Mouse (Mus musculus): ENCODE results near the gene Srcap.
"Not testable (repeated sequence)": the region's sequence is repeated elsewhere in the genome, so short reads cannot be mapped to it uniquely, and the experiment has no call there.

The Srcap gene

DNA sequence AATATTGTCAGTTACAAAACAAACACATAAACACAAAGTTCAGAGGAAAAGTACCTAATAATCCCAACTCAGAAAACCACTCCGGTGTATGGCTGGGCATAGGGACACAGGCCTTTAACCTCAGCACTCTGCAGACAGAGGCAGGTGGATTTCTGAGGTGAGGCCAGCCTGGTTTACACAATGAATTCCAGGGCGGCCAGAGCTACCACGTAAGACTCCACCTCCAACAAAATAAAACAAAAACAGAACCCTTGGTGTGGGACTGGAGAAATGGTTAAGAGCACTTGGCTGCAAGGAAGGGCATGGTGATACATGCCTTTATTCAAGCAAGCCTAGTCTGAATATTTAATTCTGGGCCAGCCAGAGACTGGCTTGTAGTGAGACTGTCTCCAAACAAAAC, 19.9 kb upstream of the Srcap start:
- DNase-seq: no peak

DNA sequence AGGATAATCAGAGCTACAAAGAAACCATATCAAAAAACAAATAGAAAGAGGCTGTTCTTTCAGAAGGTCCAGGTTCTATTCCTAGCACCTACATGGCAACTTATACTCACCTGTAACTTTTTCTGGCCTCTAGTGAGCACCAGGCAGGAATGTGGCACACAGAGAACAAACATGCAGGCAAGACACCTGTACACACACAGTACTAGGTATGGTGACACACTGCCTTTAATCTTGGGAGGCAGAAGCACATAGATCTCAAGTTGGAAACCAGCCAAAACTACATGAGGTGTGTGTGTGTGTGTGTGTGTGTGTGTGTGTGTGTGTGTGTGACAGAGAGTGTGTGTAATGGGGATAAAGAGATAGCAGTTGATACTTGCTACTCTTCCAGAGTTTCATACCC, 17.1 kb upstream of the Srcap start:
- DNase-seq: no peak

DNA sequence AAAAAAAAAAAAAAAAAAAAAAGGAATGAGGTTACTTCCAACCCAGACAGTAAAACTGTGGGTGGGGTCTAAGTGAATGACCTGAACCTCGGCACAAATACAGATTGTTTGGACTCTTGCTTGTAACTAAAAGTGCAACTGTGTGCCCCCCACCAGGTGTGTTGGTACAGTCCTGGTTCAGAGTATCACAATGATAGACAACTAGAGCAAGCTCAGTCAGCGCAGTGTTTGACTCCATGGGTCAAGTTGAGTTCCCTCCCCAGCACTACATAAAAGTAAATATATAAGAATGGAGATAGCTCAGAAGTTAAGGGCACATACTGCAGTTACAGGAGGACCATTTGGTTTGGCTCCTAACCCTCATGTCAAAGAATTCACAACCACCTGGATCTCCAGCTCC, 14.4 kb upstream of the Srcap start:
- no peak for DNase-seq

DNA sequence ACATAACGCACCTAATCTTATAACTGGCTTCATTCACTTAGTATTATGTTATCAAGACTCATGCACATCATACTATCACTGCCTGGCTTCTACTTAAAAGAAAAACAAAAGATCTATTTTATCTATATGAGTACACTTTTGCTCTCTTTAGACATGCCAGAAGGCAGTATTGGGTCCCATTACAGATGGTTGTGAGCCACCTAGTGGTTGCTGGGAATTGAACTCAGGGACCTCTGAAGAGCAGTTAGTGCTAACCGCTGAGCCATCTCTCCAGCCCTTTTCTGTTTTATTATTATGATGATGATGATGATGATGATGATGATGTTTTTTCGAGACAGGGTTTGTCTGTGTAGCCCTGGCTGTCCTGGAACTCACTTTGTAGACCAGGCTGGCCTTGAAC, 13.4 kb upstream of the Srcap start:
- DNase-seq: peak; percentile 73

DNA sequence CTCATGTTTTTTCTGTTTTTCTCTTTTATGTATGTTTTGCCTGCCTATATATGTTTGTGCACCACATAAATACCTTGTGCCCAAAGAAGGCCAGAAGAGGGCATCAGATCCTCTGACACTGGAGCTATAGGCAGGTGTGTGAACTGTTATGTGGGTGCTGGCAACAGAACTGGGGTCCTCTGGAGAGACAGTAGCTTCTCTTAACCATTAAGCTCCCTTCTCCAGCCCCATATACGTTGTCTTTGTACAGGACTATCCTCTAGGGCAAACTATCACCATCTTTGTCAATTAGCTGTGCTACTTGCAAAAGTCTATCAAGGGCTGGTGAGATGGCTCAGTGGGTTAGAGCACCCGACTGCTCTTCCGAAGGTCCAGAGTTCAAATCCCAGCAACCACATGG, 3.5 kb upstream of the Srcap start:
- DNase-seq: no peak

DNA sequence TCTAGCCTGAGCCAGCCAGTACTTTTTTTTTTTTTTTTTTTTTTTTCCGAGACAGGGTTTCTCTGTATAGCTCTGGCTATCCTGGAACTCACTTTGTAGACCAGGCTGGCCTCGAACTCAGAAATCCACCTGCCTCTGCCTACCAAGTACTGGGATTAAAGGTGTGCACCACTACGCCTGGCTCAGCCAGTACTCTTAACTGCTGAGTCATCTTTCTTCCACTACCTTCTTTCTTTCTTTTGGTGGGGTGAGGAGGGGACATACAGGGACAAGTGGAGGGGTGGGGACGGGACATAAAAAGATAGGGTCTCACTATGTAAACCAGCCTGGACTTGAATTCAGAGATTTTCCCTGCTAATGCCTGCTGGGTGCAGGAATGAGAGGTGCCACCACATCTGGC, 2.0 kb upstream of the Srcap start:
- DNase-seq: not testable (repeated sequence)

DNA sequence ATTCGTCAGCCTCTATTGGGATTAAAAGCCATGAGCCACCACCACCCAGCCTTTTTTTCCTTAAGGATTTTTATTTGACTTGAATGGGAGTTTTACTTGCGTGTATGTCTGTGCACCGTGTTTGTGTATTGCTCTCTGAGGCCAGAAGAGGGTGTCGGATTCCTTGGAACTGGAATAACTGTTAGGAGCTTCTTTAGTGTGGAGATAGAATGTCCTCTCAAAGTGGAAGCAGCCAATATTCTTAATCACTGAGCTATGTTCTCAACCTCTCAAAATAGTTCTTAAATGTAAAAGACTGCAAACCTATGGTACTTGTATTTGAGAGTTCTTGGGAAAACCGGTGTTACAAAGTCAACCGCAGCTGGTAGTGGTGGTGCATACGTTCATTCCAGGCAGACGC, 542 bp upstream of the Srcap start:
- no peak for DNase-seq

DNA sequence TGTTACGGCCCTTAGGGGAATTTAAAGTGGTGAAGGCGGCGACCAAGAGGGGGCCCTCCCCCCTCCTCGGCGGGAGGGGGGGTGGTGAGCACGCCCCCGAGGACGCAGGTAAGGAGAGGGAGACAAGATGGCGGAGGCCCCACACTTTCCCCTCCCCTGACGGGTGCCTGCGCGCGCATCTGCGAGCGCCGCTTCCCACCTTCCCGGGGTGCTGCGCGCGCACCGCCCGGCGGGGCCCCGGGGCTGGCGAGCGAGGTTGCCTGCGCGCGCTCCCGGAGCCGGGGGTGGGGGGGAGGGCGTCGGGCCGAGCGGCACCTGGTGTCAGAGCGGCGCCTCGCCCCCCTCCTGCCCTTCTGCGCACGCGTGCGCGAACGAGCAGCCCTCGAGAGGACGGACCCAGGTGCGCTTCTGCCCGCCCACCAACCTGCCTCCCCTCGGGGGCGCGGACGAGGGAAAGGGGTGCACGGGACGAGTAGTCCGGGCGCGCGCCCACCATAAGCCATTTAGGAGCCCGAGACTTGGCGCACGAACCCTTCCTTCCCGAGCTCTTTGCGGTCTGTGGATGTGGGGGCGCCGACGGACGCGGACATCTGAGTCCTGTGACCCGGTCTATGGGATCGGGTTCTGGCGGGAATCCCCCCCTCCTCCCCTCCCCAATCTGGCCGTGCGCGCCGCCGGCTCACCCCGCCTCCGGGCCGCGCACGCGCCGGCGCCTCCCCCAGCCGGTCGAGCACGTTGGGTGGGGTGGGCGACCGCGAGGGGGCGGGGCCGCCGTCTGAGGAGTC, 640 bp downstream of the Srcap start:
- peak; percentile 97 for DNase-seq

DNA sequence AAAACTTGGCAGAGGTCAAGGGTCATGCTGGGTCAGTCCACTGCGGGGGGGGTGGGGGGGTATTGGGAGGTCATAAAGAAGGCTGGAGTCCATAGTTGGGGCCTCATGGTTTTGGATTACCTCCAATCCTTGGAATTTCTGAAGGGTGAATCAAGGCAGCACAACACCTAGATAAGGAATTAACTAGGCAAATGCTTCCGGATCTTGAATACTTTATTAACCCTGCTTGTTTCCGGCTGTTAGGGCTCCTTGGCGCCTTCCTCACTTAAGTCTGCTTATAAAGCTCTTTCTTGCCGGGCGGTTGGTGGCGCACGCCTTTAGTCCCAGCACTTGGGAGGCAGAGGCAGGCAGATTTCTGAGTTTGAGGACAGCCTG, 1.2 kb downstream of the Srcap start:
- no peak for DNase-seq

DNA sequence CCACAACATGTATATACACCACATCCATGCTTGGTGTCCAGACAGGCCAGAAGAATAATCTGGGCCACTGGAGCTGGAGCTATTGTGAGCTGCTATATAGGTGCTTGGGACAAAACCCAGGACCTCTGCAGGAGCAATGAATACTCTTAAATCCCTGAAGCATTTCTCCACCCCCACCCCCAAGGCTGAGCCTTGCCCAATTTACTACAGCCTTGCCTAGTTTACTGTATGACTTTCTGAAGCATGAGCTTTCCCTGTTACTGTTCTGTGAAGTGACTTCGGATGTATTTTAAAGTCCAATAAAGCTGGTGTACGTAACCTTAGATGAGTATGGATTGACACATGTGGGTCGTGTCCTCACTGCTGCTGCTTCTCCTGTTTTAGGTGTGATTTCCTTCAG, 2.0 kb downstream of the Srcap start:
- DNase-seq: no peak

DNA sequence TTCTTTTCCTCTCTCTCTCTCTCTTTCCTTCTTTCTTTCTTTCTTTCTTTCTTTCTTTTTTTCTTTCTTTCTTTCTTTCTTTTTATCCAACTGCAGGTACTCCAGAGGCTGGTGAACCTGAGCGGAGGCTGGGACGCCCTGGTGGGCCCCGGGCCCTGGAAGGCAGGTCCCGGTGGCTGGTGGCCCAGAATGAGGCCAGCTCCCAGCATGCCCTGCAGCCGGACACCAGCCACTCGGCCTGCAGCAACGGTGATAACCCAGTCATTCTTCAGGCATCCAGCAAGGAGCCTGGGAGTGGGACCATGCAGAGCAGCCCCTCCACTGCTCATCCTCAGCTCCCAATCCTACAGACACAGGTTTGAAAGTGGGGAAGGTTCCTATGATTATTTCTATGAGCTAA, 4.1 kb downstream of the Srcap start:
- DNase-seq: no peak

DNA sequence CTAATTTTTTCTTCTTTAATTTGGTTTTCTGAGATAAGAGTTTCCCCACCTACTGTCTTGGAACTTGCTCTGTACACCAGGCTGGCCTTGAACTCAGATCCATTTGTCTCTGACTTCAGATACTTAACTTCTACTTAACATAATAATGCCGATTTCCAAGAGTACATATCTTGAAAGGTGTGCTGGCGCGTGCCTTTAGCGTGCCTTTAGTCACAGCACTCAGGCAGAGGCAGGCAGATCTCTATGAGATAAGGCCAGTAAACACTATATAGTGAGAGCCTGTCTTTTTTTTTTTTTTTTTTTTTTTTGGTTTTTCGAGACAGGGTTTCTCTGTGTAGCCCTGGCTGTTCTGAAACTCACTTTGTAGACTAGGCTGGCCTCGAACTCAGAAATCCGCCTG, 4.6 kb downstream of the Srcap start:
- no peak for DNase-seq

DNA sequence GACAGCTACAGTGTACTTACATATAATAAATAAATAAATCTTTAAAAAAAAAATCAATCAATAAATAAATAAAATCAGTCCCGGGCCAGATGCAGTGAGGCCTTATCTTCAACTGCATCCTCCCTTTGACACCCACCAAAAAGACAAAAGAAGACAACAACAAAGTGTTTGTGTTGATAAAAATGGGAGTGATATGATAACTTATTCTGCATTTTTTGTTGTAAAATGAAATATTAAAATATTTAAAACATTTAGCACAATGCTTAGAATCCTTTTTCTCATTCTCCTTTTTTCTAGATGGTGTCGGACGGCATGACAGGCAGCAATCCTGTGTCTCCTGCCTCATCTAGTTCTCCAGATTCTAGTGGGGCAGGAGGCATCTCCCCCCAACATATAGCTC, 7.5 kb downstream of the Srcap start, which contains the start of gene Gm42715:
Gene Gm42715 (plus strand): TSS at position 301 of the 400 bp plus-strand sequence.
- DNase-seq: no peak

DNA sequence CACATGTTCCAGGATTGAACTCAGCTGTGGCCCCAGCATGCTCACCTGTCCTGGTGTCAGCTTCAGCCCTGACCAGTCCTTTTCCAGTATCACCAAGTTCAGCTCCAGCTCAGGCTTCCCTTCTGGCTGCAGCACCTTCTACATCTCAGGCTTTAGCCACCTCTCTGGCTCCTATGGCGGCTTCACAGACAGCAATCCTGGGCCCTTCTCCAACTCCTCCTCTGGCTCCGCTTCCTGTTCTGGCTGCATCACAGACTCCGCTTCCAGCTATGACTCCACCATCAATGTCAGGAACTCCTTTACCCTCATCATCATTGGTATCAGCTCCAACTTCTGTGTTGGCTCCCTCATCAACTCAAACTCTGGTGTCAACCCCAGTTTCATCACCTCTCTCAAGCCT, 29.9 kb downstream of the Srcap start:
- DNase-seq: no peak

DNA sequence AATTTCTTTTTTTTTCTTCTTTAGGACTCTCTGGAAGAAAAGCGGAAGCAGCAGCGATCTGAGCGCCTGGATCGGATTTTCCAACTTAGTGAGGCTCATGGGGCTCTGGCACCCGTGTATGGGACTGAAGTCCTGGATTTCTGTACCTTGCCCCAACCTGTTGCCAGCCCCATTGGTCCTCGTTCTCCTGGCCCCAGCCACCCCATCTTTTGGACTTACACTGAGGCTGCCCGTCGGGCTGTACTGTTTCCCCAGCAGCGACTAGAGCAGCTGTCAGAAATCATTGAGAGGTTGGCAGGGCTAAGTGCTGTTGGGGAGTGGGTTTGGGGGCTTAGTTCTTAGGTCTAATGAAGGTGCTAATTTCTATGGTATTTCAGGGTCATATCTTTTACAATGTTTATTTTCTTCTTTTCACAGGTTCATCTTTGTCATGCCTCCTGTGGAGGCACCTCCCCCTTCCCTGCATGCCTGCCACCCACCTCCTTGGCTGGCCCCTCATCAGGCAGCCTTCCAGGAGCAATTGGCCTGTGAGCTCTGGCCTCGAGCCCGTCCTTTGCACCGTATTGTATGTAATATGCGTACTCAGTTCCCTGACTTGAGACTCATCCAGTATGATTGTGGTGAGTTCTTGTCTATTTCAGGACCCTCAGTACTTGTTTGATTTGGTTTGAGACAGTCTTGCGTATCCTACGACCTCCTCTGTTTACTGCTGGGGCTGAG, 37.5 kb downstream of the Srcap start:
- DNase-seq: no peak

DNA sequence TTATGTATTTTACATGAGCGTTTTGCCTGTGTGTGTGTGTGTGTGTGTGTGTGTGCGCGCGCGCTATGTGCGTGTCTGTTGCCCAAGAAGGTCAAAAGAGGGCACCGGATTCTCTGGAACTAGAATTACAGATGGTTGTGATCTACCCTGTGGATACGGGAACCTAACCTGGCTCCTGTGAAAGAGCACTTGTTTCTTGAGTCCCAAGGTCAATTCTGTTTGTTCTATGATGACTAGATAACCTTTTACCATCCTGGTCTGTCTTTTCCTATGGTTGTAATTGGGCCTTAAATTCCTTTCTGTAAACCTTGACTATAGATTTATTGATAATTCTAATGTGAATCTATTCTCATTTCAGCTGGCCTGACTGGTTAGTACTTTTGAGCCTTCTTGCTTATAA, 39.8 kb downstream of the Srcap start:
- no peak for DNase-seq

DNA sequence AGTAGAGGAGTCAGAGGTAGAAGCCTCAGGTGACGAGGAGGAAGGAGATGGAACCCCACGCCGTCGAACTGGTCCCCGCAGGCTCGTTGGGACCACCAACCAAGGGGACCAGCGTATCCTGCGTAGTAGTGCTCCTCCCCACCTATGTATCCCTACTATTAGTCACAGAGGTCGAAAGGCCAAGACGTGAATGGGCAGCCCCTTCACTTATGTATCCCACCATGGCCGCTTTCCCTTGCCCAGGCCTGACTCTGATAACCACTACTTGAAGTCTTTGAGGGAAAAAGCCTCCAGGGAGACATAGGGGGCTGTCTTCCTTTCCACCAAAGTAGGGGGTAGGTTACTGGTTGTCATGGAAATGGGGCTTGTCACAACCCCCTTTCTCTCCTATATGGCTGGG, 48.8 kb downstream of the Srcap start:
- DNase-seq: no peak

DNA sequence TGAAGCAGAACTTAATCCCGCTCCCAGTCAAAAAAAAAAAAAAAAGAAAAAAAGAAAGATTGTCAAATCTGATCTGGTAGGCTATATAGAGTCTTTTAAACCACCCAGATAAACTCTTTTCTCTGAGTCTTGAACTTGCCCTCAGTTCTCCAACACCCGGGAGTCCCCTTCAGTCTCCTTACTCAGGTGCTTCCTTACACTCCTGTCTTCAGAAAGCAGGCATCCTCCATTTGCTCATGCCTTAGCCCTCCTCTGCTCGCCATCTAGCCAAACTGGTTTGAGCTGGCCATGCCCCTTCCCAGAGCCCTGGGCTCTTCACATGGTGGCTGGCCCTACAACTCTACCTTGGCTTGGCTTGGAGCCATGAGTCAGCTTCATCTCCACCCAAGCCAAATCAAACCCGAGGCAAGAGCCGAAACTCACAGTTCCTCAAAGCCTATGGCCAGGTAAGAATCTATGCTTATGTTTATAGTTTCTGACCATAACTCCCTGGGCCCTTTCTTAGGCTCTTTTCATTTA, 49.6 kb downstream of the Srcap start, which contains the start of gene Tmem265:
Gene Tmem265 (plus strand): TSS at position 51 of the 519 bp plus-strand sequence.
- DNase-seq: no peak

DNA sequence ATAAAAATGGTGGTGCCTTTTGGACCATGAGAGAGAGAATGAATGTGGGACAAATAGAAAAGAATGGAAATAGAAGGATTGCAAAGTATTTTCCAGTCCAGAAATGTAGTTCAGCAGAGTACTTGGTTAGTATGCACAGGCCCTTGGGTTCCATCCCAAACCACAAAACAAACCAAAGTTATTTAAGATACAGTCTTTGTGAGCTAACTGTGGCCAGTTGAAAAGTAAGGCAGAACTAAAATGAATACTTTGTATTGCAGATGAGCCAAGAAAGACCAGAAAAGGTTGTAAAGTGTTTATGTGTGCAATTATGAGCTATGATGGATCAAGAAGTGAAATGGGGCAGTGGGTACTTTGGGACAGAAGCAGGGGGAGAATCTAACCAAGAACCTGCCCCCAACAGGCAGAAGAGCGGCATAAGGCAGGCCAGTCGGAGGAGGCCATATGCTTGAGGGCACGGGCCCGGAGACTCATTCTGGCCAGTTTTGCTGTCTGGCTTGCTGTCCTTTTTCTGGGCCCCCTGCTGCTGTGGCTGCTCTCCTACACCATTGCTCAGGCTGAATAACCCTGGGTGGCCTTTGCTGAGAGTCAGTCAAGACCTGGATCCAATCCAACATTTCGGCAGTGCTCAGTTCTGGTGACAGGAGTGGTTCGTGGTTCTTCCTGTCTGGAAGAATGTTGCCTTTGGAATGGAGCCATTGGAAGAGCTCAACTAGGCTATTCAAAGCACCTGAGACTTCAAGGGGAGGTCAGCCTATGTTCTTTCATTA, 52.8 kb downstream of the Srcap start:
- DNase-seq: no peak

DNA sequence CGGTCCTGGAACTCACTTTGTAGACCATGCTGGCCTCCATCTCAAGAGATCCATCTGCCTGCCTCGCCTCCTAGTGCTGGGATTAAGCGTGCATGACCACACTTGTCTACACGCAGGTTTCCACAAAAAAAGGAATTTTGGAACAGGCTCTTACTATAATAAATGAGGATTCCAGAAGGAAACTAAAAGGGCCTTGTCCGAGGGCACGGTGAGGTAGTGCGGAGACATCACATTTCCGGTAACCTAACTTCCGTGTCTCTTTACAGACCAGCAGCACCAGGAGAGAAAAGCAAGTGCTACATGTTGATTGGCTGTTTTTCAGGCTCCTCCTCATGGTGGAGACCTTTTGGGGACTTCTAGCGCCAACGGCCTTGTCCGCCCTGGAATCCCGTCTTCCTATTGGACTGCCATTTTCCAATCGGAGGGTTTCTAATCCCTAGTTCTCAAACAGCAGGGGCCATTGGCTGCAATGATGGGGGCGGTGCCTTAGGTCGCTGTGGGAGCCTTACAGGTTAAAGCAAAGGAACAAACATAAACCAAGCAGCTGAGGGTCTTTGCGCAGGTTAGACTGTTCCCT, 61.2 kb downstream of the Srcap start, which contains the start of gene Phkg2:
Gene Phkg2 (plus strand): TSS at position 446 of the 577 bp plus-strand sequence.
- DNase-seq: peak; percentile 87

DNA sequence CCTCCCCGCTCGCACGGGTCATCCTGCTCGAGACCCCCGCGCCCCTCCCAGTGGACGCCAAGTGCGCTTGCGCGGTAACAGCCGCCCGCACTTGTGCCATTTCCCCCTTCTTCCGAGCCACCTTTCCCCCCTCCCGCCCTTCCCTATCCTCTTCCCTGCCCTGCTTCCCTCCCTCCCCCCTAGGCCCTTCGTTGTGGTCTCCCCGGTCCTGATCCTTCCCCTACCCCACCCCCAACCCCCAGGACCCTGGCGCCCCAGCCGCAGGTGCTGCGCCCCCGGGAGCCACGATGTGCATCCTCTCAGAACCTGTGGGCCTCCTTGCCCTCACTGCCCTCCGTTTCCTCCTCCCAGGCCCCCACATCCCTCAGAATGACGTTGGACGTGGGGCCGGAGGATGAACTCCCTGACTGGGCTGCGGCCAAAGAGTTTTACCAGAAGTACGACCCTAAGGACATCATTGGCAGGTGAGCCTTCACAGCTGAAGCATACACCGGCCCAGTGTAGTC, 61.8 kb downstream of the Srcap start:
- DNase-seq: no peak

DNA sequence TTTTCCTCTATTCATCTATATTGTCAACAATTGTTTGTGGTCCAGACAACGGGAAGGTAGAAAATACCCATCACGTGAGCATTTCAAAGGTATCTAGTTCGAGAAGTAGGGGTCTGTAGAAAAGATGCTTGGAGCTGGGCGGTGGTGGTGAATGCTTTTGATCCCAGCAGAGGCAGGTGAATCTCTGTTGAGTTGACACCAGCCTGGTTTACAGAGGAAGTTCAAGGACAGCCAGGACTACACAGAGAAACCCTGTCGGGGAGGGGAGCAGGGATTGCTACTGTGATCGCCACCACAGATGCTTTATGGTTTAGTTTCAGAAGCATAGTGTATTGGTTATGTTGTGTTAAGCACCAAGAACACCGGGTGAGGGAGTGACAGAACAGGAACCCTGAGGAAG, 62.3 kb downstream of the Srcap start:
- no peak for DNase-seq

DNA sequence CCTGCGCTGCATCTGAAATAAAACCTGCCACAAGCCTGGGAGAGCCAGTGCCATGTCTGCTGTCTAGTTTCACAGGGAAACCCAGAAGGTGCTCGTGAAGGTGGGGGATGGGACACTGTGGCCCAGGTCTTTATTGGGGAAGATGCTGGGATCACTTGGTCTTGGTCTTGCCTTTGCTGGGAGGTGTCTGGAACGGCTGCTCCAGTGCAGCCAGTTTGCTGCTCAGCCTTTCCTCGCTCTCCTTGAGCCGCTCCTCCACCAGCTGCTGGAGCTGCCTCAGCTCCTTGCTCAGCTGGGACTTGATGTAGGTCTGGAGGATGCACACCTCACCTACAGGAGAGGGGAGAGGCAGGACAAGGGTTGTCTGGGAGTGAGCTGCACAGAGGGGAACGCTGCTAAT, 71.5 kb downstream of the Srcap start:
- DNase-seq: no peak

All from thymus, postnatal 25 days (tissue).